Mouse (Mus musculus): ENCODE data around the gene Slc5a6.

- TF ChIP-seq MAX (IDR thresholded peaks at IDR 0.05; ENCODE audit: low read depth) (no peak), POLR2A (IDR thresholded peaks at IDR 0.05; ENCODE audit: insufficient read length, low read depth) (no peak), TCF12 (IDR thresholded peaks at IDR 0.05; ENCODE audit: insufficient read depth, poor library complexity, severe bottlenecking) (no peak)
Measured at GRCm38 (mm10) chr5:31004184-31004583, 44.5 kb downstream of the Slc5a6 start.
